Mouse (Mus musculus) liver, embryonic 14.5 days (tissue): ENCODE results near the gene Hand2. TPM values are rescaled to one million over a fixed set of nuclear protein-coding genes. Genes with fewer than 3 reads are reported as not detected.

Experiments
- ATAC-seq: fragments of 200-750 bp; cut with Nextera tagmentation; 2 replicates; pipeline ENCODE4 v1.8.0; 2017; ENCODE audit warnings: moderate number of reproducible peaks, mild to moderate bottlenecking, moderate library complexity; ENCODE audit not compliant: insufficient read depth
- DNase-seq, 3 experiments: peaks; one replicate each; pipeline ENCODE4 v3.0.0-alpha.2; 2012 to 2013; ENCODE audit warnings: low read depth in 3 of 3, low spot score in 3 of 3
- H3K27ac ChIP-seq: fragments of 300-500 bp; sonication (generic); 2 replicates; pipeline ENCODE4 v1.5.1; 2014; ENCODE audit warnings: moderate library complexity, mild to moderate bottlenecking, control low read depth, inconsistent platforms
- H3K27me3 ChIP-seq: fragments of 300-500 bp; sonication (generic); 2 replicates; pipeline ENCODE4 v1.6.1; 2014; ENCODE audit warnings: mild to moderate bottlenecking, low read length, moderate library complexity; ENCODE audit not compliant: control insufficient read depth, insufficient read depth
- H3K36me3 ChIP-seq: fragments of 300-500 bp; sonication (generic); replicated peaks from 2 replicates; pipeline ENCODE4 v1.6.1; 2014; ENCODE audit warnings: low read depth; ENCODE audit not compliant: control insufficient read depth, insufficient read depth
- H3K4me1 ChIP-seq, 2 experiments: fragments of 200-500 bp in 1 of 2; fragments of 300-500 bp in 1 of 2; sonication (generic) in 1 of 2; replicated peaks; 2 replicates each; pipeline ENCODE4 v1.6.1; 2012 to 2014; ENCODE audit warnings: antibody characterized with exemption in 1 of 2, inconsistent platforms in 1 of 2, low read length in 1 of 2; ENCODE audit not compliant: control insufficient read depth in 2 of 2, insufficient read depth in 2 of 2
- H3K4me2 ChIP-seq: fragments of 300-500 bp; sonication (generic); 2 replicates; pipeline ENCODE4 v1.6.1; 2014; ENCODE audit warnings: low read depth, mild to moderate bottlenecking, control low read depth, moderate library complexity
- H3K4me3 ChIP-seq, 2 experiments: fragments of 200-500 bp in 1 of 2; fragments of 300-500 bp in 1 of 2; sonication (generic) in 1 of 2; 2 replicates each; pipeline ENCODE4 v1.5.1; 2012 to 2014; ENCODE audit warnings: low read depth in 2 of 2, low read length in 2 of 2, mild to moderate bottlenecking in 2 of 2, control low read depth in 1 of 2, inconsistent platforms in 1 of 2, moderate library complexity in 1 of 2; ENCODE audit not compliant: insufficient read depth in 1 of 2
- H3K9ac ChIP-seq: fragments of 300-500 bp; sonication (generic); replicated peaks from 2 replicates; pipeline ENCODE4 v1.6.1; 2014; ENCODE audit warnings: mild to moderate bottlenecking, control low read depth, moderate library complexity
- H3K9me3 ChIP-seq: fragments of 300-500 bp; sonication (generic); 2 replicates; pipeline ENCODE4 v1.6.1; 2016; ENCODE audit warnings: low read length, mixed read lengths; ENCODE audit not compliant: control insufficient read depth
- CTCF ChIP-seq: IDR thresholded peaks from 2 replicates; pipeline ENCODE4 v1.5.1; 2016; ENCODE audit warnings: antibody characterized with exemption, low read depth, control low read depth
- EP300 ChIP-seq: IDR thresholded peaks from 2 replicates; pipeline ENCODE4 v1.6.1; 2016; ENCODE audit warnings: antibody characterized with exemption, low read depth
- whole genome bisulfite sequencing: fragments of 180-500 bp; shearing (Covaris S2); extraction: QIAGEN DNeasy Blood & Tissue Kit; methylation state at CpG from one replicate; pipeline ENCODE4 v1.1.7; 2014; ENCODE audit not compliant: insufficient replicate concordance; 5-methylcytosine and 5-hydroxymethylcytosine counted together
- polyA plus RNA-seq, 2 experiments: library from polyadenylated mRNA; depleted of rRNA in 1 of 2; stranded (reverse) in 1 of 2; unstranded in 1 of 2; fragments of >200 nt; fragmentation: Nextera tagmentation in 1 of 2; extraction: Ambion mirVana in 1 of 2; gene quantifications; 2 replicates each; pipeline versions ENCODE4 v1.2.1 to v1.2.3; 2012 to 2014

Hand2 gene
- polyA plus RNA-seq, 2 experiments = 0.44 to 2.1 TPM

DNA sequence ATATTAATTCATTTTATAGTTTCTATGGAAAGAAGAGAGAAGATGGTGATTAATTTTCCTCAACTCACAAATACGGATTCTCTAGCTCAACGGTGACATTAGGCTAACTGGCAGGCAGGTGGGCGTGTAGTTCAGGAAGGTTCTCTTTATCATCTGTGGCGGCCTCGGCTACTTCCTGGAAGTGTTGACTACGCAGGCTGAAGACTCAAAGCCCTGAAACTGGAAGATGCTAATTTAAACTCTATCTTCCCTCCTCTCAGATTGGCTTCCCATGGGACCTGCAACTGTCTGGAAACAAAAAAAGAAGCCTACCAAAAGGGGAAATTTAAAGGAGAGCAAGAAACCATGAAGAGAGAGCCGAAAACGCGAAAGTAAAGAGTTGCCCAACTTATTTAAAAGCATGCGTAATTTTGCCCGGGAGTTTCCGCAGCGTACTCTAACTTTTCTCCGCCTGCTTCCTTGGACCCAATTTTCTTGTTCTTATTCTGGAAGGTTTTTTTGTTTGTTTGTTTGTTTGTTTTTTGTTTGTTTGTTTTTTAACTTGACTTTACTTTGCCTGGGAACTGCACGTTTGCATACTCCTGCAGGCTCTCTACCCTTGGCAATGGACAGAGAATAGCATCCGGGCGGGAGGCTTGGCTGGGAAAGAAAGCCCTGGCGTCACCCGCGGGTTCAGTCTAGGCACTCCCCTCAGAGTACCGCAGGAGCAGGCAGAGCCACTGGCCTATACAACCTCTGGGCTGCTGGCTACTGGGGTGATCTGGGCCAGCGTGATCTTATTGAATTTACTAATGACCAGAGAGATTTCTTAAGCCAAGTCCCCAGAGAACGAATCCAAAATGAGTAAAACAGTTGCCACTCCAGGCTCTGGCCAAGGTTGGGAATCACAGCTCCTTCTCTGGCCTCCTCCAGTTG, 24.4 kb downstream of the Hand2 start:
- Histone ChIP-seq H3K27ac (no peak overlapping the region), H3K4me2 (no peak overlapping the region), H3K36me3 (no peaks in the 10 kb centered on the region), H3K27me3 (peaks cover 76% of the 10 kb centered on the region), H3K4me3 (no peak overlapping the region), H3K9me3 (no peaks in the 10 kb centered on the region), H3K4me1 (no peaks in the 10 kb centered on the region), H3K9ac (no peak overlapping the region)
- TF ChIP-seq CTCF = no peak
- 4% methylated on average over 23 of the region's 23 CpGs for whole genome bisulfite sequencing
- no peak for ATAC-seq
- no peak for DNase-seq

DNA sequence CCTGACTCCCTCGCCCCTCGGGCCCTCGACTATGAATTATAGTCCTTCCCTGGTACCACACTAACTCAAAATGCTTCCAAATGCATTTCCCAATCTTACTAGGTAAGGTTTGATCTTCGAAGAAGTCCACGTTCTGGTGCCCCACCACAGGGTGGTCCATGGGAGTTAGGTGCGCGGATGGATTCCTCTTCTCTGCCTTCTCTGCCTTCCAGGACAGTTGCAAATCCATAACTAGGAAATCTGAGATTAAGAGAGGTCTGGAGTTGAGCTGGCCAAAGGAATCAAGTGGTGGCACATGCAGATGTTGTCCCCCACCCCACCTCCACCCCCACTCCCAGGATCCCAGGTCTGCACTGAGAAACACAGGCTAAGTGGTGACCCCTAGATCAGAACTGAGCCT, 25.6 kb downstream of the Hand2 start:
- ATAC-seq = no peak
- no peak for DNase-seq
- TF ChIP-seq EP300 (no peak), CTCF (no peak)
- no peak overlapping the region for H3K27ac ChIP-seq
- WGBS = 34% methylated on average over 7 of the region's 7 CpGs
- H3K27me3 ChIP-seq = peaks cover 72% of the 10 kb centered on the region
- no peaks in the 10 kb centered on the region for H3K9me3 ChIP-seq
- no peaks in the 10 kb centered on the region for H3K36me3 ChIP-seq
- H3K4me2 ChIP-seq = no peak overlapping the region
- no peaks in the 10 kb centered on the region for H3K4me1 ChIP-seq
- no peak overlapping the region for H3K9ac ChIP-seq
- no peak overlapping the region for H3K4me3 ChIP-seq

DNA sequence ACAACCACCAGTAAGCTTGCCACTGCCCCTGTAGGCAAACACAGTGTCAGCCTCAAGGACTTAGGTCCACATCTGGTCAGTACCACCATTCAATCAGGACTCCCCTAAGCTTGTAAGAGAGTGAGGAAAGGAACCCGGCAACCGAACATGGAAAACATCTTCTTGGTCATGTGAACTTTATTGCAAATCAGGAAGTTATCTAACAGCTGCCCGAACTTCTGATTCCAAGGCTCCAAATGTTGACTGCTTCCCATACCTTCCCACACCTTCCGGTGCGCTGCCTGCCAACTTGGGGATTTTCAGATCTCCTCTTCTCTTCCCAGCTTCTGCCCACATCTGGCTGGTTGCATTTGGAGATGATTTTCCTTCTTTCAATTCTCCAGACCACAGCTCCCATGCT, 26.4 kb downstream of the Hand2 start:
- Histone ChIP-seq H3K4me2 (no peak overlapping the region), H3K9ac (no peak overlapping the region), H3K36me3 (no peaks in the 10 kb centered on the region), H3K27me3 (peaks cover 69% of the 10 kb centered on the region), H3K27ac (no peak overlapping the region), H3K9me3 (no peaks in the 10 kb centered on the region), H3K4me1 (no peaks in the 10 kb centered on the region), H3K4me3 (no peak overlapping the region)
- DNase-seq = no peak
- WGBS = 31% methylated on average over 5 of the region's 5 CpGs
- TF ChIP-seq CTCF = no peak
- TF ChIP-seq EP300 = no peak
- no peak for ATAC-seq

DNA sequence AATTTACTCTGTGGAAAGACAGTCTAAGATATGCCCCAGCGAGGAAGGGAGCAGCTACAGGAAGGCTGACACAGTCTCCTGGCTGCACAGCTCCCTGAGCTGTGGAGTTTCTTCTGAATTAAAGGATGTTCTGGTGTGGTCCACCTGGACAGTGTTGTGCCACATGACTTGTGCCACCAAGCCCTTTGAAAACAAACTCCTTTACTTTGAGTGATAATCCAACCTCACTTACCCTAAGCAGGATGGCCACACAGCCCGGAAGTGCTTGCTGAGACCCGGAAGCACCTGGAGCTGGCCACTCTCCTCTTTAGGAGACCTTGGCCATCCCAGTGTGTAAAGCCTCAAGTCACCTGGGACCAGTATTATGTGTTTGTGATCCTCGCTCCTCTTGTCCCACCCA, 27.5 kb downstream of the Hand2 start:
- Histone ChIP-seq H3K27me3 (peaks cover 64% of the 10 kb centered on the region), H3K4me1 (no peaks in the 10 kb centered on the region), H3K9me3 (no peaks in the 10 kb centered on the region), H3K4me3 (no peak overlapping the region), H3K27ac (no peak overlapping the region), H3K36me3 (no peaks in the 10 kb centered on the region), H3K4me2 (no peak overlapping the region), H3K9ac (no peak overlapping the region)
- DNase-seq = no peak
- ATAC-seq = no peak
- WGBS = 10% methylated on average over 4 of the region's 4 CpGs
- no peak for TF ChIP-seq CTCF
- TF ChIP-seq EP300 = no peak

DNA sequence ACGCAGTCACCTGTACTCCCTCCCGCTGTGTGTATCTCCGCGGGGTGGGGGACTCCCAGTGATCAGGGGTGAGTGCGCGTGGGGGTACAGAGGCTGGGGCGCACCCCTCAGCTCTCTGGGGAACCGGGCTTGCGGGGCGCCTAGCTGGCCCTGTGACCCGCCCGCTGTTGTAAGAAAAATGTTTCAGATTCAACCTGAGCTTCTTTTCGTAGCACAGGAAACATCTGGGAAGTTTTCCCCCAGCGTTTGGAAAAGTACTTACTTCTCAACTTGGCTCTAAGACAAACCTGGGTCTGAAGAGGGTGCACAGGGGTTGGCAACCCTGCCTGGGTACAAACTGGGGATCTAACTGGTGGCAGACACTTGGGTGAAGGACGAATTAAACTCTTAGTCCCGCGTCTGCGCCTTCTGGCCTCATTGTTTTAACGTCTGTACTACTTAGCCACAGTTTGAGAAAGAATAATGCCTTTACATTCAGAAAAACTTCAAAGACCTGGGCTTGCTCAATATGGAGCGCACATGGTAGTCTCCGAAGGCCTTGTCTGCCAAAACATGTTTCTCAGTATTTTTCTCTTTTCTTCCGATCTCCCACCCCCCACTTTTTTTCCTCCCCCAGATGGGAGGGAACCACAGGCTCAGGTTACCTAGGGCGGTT, 28.2 kb downstream of the Hand2 start:
- no peaks in the 10 kb centered on the region for H3K9me3 ChIP-seq
- 1% methylated on average over 23 of the region's 23 CpGs for WGBS
- no peak overlapping the region for H3K4me3 ChIP-seq
- no peaks in the 10 kb centered on the region for H3K4me1 ChIP-seq
- DNase-seq (no peak), ATAC-seq (no peak)
- no peak overlapping the region for H3K9ac ChIP-seq
- TF ChIP-seq EP300 (no peak), CTCF (no peak)
- H3K27ac ChIP-seq = no peak overlapping the region
- no peak overlapping the region for H3K4me2 ChIP-seq
- H3K36me3 ChIP-seq = no peaks in the 10 kb centered on the region
- peaks cover 61% of the 10 kb centered on the region for H3K27me3 ChIP-seq
